Mouse (Mus musculus): ENCODE results near the gene Olfr1133. TPM values are rescaled to one million over a fixed set of nuclear protein-coding genes. Genes with fewer than 3 reads are reported as not detected.
"Not testable (repeated sequence)": the region's sequence is repeated elsewhere in the genome, so short reads cannot be mapped to it uniquely, and the experiment has no call there.

Gene Olfr1133
- not detected for total RNA-seq (2021)

DNA sequence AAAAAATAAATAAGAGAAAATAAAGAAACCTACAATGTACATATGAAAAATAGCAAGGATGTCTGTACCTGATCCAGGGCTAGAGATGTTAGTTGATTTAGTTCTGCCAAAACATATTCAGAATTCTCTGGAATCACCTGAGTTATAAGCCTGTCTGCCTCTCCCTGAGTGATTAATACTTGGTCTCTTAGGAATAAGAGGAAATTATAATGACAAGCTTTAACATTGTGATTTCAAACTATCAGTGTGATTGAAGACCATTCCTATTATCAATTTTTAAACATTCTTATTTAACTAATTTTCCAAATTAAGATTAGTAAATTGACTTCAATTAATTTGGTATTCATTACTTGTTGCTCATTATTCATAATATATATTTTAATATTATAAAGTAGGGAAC, at the start of gene Olfr1133:
TSS of gene Olfr1133 (minus strand) at position 101 of the 400 bp plus-strand sequence.
- DNase-seq = no peak

DNA sequence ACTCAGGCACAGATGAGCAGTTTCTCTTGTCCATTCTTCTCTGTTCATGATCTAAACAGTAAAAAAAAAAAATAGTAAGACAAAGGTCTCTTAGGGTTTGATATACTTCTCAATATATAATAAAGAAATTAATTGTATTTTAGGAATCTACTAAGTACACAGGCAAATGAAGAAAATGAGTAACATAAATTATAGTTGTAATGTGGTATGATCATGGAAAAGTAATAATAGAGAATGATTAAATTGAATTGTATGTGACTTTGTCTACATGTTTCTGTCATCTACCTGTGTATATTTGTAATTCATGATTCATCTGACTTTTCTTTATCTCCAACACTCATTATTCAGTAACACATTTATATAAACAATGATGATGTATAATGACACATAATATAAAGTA, 46.7 kb upstream of the Olfr1133 start, which contains the start of gene Olfr1136:
TSS of gene Olfr1136 (minus strand) at position 101 of the 400 bp plus-strand sequence.
- no peak for DNase-seq

- DNase-seq = no peak
These were observed 26.4 kb upstream of the Olfr1133 start, which contains the start of gene Olfr1135 for GRCm38 (mm10) chr2:87673564-87673963. Olfr1135 (minus strand) TSS chr2:87673664.

GRCm38 (mm10) chr2:87658360-87658759, 11.2 kb upstream of the Olfr1133 start, which contains the start of gene Olfr1134:
Olfr1134 (minus strand) TSS chr2:87658460.
- no peak for DNase-seq

DNA sequence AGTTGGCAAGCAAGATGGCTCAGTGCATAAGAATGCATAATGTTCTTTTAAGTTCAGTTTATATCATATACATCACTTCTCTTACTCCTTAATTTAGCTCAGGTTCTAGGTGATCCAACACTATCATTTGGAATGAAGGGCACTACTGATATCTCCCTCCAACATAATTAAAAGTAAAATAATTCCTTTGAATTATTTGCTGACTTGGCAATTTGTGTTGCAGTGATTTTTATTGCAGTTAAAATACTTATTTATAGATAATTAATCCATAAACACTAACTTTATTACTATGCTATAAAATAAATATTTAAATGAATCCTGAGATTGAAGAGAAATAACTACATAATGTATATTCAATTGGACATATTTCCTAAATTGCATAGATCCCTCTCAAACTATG, 4.7 kb downstream of the Olfr1133 start:
- DNase-seq = no peak

- no peak for DNase-seq
These were observed 9.7 kb downstream of the Olfr1133 start, which contains the start of gene Olfr1132 for GRCm38 (mm10) chr2:87637435-87637834. Olfr1132 (minus strand) TSS chr2:87637535.

DNA sequence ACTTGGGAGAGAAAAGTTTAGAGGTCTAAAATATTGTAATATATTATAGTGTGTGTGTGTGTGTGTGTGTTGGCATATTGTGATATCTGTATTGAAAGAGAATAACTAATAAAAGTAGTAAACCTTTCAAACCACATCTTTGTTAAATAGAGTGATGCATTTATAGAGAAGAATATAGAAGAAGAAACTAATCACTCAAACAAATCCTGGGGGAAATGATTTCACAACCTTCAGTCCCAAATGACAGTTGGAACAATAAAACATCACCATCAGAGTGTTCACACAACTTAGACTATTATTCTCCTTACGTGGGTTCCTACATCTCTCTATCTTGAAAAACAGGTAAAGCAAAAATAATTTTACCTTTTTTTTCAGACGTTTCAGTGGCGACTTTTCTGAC, 20.4 kb downstream of the Olfr1133 start, which contains the start of gene Olfr1131:
TSS of gene Olfr1131 (plus strand) at position 301 of the 400 bp plus-strand sequence.
- no peak for DNase-seq

DNA sequence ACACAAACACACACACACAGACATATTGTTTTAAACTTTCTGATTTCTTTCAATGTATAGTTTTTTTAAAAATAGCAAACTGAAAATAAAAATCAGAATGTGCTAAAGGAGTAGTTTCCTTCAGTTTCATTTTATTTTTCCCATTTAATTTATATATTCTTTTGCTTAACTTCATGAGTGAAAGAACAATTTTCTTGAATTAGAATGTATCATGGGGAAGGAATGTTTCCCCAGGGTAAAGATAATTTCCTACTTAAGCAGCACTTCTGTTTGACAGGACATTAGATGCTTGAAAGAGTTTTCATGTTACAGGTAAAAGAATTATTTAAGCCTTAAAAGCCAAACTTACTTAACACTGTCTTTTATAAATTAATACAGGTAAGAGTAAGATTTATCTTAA, 41.3 kb downstream of the Olfr1133 start, which contains the start of gene Olfr1130:
TSS of gene Olfr1130 (plus strand) at position 301 of the 400 bp plus-strand sequence.
- not testable (repeated sequence) for DNase-seq

Other genes starting within 250 kb of the Olfr1133 start
- not detected for gene Olfr1123, start 230.7 kb downstream of the Olfr1133 start, total RNA-seq (2021)
- gene Olfr1124, start 217.1 kb downstream of the Olfr1133 start, total RNA-seq (2021) = not detected
- not detected for gene Olfr1126, start 193.4 kb downstream of the Olfr1133 start, total RNA-seq (2021)
- not detected for gene Pramel7, start 150.3 kb downstream of the Olfr1133 start, total RNA-seq (2021)
- not detected for gene Pramel6, start 140.8 kb downstream of the Olfr1133 start, total RNA-seq (2021)
- not detected for gene Olfr153, start 115.6 kb downstream of the Olfr1133 start, total RNA-seq (2021)
- gene Olfr1128, start 101.8 kb downstream of the Olfr1133 start, total RNA-seq (2021) = not detected
- not detected for gene Olfr1129, start 73.5 kb downstream of the Olfr1133 start, total RNA-seq (2021)
- not detected for gene Olfr1130, start 41.2 kb downstream of the Olfr1133 start, total RNA-seq (2021)
- not detected for gene Olfr1131, start 20.3 kb downstream of the Olfr1133 start, total RNA-seq (2021)
- gene Olfr1132, start 9.8 kb downstream of the Olfr1133 start, total RNA-seq (2021) = not detected
- gene Olfr1134, start 11.1 kb upstream of the Olfr1133 start, total RNA-seq (2021) = not detected
- not detected for gene Olfr1135, start 26.3 kb upstream of the Olfr1133 start, total RNA-seq (2021)
- not detected for gene Olfr1136, start 46.6 kb upstream of the Olfr1133 start, total RNA-seq (2021)
- not detected for gene Olfr1137, start 65.8 kb upstream of the Olfr1133 start, total RNA-seq (2021)
- not detected for gene Olfr1138, start 92.6 kb upstream of the Olfr1133 start, total RNA-seq (2021)
- gene Olfr1140, start 96.4 kb upstream of the Olfr1133 start, total RNA-seq (2021) = not detected
- not detected for gene Olfr1141, start 106.6 kb upstream of the Olfr1133 start, total RNA-seq (2021)
- not detected for gene Olfr152, start 132.1 kb upstream of the Olfr1133 start, total RNA-seq (2021)
- gene Olfr1143, start 153.2 kb upstream of the Olfr1133 start, total RNA-seq (2021) = not detected
- not detected for gene Olfr1145, start 162.4 kb upstream of the Olfr1133 start, total RNA-seq (2021)
- gene Olfr1148, start 183.2 kb upstream of the Olfr1133 start, total RNA-seq (2021) = not detected
- not detected for gene Olfr1150-ps1, start 196.6 kb upstream of the Olfr1133 start, total RNA-seq (2021)
- not detected for gene Olfr1151, start 208.5 kb upstream of the Olfr1133 start, total RNA-seq (2021)
- not detected for gene Olfr1152, start 219.1 kb upstream of the Olfr1133 start, total RNA-seq (2021)
- not detected for gene Olfr1153, start 247.6 kb upstream of the Olfr1133 start, total RNA-seq (2021)